Mouse (Mus musculus) erythroblast, embryonic 14.5 days (primary cell): Measurements from ENCODE around the gene Myh7.

Experiments used
- GATA1 ChIP-seq: IDR thresholded peaks from 2 replicates; pipeline ENCODE4 v1.6.1; 2012; ENCODE audit warnings: low read length, inconsistent platforms, mixed read lengths
- TAL1 ChIP-seq: IDR thresholded peaks from 3 replicates; pipeline ENCODE4 v1.6.1; 2012; ENCODE audit warnings: low read length, inconsistent platforms, mixed read lengths

- TF ChIP-seq GATA1: no peak
- no peak for TF ChIP-seq TAL1
Measured at GRCm38 (mm10) chr14:54994869-54995186, 402 bp upstream of the Myh7 start.
